Mouse (Mus musculus) forebrain, embryonic 14.5 days (tissue): ENCODE data around the gene Ffar1. TPM values are rescaled to one million over a fixed set of nuclear protein-coding genes. Genes with fewer than 3 reads are reported as not detected.

Experiments
- ATAC-seq: fragments of 200-750 bp; cut with Nextera tagmentation; 2 replicates; pipeline ENCODE4 v1.8.0; 2017; ENCODE audit warnings: mild to moderate bottlenecking, moderate library complexity
- DNase-seq: peaks from one replicate; pipeline ENCODE4 v3.0.0-alpha.2; 2015; ENCODE audit warnings: low spot score
- H3K27ac ChIP-seq: fragments of 300-500 bp; sonication (generic); 2 replicates; pipeline ENCODE4 v1.5.1; 2014; ENCODE audit warnings: low read depth, mild to moderate bottlenecking, control low read depth, low read length, moderate library complexity
- H3K27me3 ChIP-seq: fragments of 300-500 bp; sonication (generic); replicated peaks from 2 replicates; pipeline ENCODE4 v1.6.1; 2014; ENCODE audit warnings: low read length, control low read depth, mixed read lengths; ENCODE audit not compliant: control insufficient read depth, insufficient read depth
- H3K36me3 ChIP-seq: fragments of 300-500 bp; sonication (generic); 2 replicates; pipeline ENCODE4 v1.6.1; 2014; ENCODE audit warnings: low read length, control low read depth; ENCODE audit not compliant: control insufficient read depth, insufficient read depth
- H3K4me1 ChIP-seq: fragments of 300-500 bp; sonication (generic); 2 replicates; pipeline ENCODE4 v1.6.1; 2014; ENCODE audit warnings: antibody characterized with exemption, low read length, control low read depth; ENCODE audit not compliant: control insufficient read depth, insufficient read depth
- H3K4me2 ChIP-seq: fragments of 300-500 bp; sonication (generic); 2 replicates; pipeline ENCODE4 v1.6.1; 2014; ENCODE audit warnings: mild to moderate bottlenecking, control low read depth, low read length
- H3K4me3 ChIP-seq: fragments of 300-500 bp; sonication (generic); 2 replicates; pipeline ENCODE4 v1.5.1; 2014; ENCODE audit warnings: low read depth, low read length, control low read depth
- H3K9ac ChIP-seq: fragments of 300-500 bp; sonication (generic); 2 replicates; pipeline ENCODE4 v1.6.1; 2014; ENCODE audit warnings: mild to moderate bottlenecking, low read length, control low read depth, moderate library complexity
- H3K9me3 ChIP-seq: fragments of 300-500 bp; sonication (generic); replicated peaks from 2 replicates; pipeline ENCODE4 v1.6.1; 2016; ENCODE audit warnings: low read length, control low read depth, mixed read lengths; ENCODE audit not compliant: control insufficient read depth
- WGBS: fragments of 180-500 bp; shearing (Covaris S2); extraction: QIAGEN DNeasy Blood & Tissue Kit; methylation state at CpG from one replicate; pipeline ENCODE4 v1.1.7; 2014; 5-methylcytosine and 5-hydroxymethylcytosine counted together
- polyA plus RNA-seq: library from polyadenylated mRNA; unstranded; fragments of >200 nt; fragmentation: Nextera tagmentation; extraction: Ambion mirVana; gene quantifications from 2 replicates; pipeline ENCODE4 v1.2.1, GENCODE M21; 2014

Gene Ffar1
- polyA plus RNA-seq, 1 experiment from 2014 or later, result not detected

- ATAC-seq, result no peak
- H3K27me3 ChIP-seq, result no peaks in the 10 kb centered on the region
- no peak within 1 kb of the TSS for H3K4me2 ChIP-seq
- DNase-seq, result no peak
- WGBS, result 92% methylated on average over 18 of the region's 18 CpGs
- no peak within 1 kb of the TSS for H3K27ac ChIP-seq
- H3K9ac ChIP-seq, result no peak within 1 kb of the TSS
- no peaks in the 10 kb centered on the region for H3K4me1 ChIP-seq
- no peak within 1 kb of the TSS for H3K4me3 ChIP-seq
- no peaks in the 10 kb centered on the region for H3K36me3 ChIP-seq
- no peaks in the 10 kb centered on the region for H3K9me3 ChIP-seq
These were observed 37.7 kb downstream of the Ffar1 start, which contains the start of gene Ffar2 for GRCm38 (mm10) chr7:30823675-30824074. Gene Ffar2, minus strand, starts transcription at chr7:30823775.

GRCm38 (mm10) chr7:30821532-30821931 lies 39.8 kb downstream of the Ffar1 start:
- no peaks in the 10 kb centered on the region for H3K4me1 ChIP-seq
- no peak overlapping the region for H3K9ac ChIP-seq
- H3K36me3 ChIP-seq, result no peaks in the 10 kb centered on the region
- no peak overlapping the region for H3K4me3 ChIP-seq
- 79% methylated on average over 5 of the region's 5 CpGs for WGBS
- H3K4me2 ChIP-seq, result no peak overlapping the region
- H3K9me3 ChIP-seq, result no peaks in the 10 kb centered on the region
- no peak for DNase-seq
- no peak overlapping the region for H3K27ac ChIP-seq
- H3K27me3 ChIP-seq, result no peaks in the 10 kb centered on the region
- no peak for ATAC-seq

GRCm38 (mm10) chr7:30820854-30821445 lies 40.4 kb downstream of the Ffar1 start:
- Histone ChIP-seq H3K36me3 (no peaks in the 10 kb centered on the region), H3K9me3 (no peaks in the 10 kb centered on the region), H3K9ac (no peak overlapping the region), H3K4me1 (no peaks in the 10 kb centered on the region), H3K27ac (no peak overlapping the region), H3K4me2 (no peak overlapping the region), H3K4me3 (no peak overlapping the region), H3K27me3 (no peaks in the 10 kb centered on the region)
- WGBS, result 73% methylated on average over 7 of the region's 7 CpGs
- DNase-seq (no peak), ATAC-seq (no peak)

GRCm38 (mm10) chr7:30820131-30820530 lies 41.2 kb downstream of the Ffar1 start:
- no peaks in the 10 kb centered on the region for H3K9me3 ChIP-seq
- H3K27me3 ChIP-seq, result no peaks in the 10 kb centered on the region
- ATAC-seq (no peak), DNase-seq (no peak)
- WGBS, result 78% methylated on average over 6 of the region's 6 CpGs
- H3K36me3 ChIP-seq, result no peaks in the 10 kb centered on the region
- no peak overlapping the region for H3K27ac ChIP-seq
- H3K4me1 ChIP-seq, result no peaks in the 10 kb centered on the region
- H3K4me3 ChIP-seq, result no peak overlapping the region
- H3K9ac ChIP-seq, result no peak overlapping the region
- H3K4me2 ChIP-seq, result no peak overlapping the region

DNA sequence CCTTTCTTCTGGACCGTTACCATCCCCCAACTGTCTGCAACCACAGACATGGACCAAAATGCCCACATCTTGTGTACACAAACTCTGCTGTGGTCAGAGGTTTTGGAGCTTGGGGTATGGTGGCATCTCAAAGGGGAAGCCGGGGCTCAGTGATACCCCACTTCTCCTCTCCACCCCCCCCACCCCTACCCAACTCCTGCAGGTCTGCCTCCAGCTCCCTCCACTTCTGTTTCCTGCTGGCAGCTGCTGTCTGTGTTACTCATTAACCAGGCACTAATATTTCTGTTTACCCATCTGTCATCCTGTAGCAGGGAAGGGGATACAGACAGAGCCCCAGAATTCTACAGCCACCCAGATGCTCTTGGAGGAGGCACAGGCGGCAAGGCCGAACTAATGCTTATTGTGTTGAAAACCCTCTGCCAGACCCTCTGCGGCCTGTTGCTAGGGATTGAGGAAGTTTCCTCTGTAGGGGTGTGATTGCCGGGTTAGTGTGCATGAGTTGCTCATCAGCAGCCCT lies 49.0 kb downstream of the Ffar1 start:
- no peaks in the 10 kb centered on the region for H3K4me1 ChIP-seq
- WGBS, result 66% methylated on average over 6 of the region's 6 CpGs
- H3K4me3 ChIP-seq, result no peak overlapping the region
- H3K9me3 ChIP-seq, result no peaks in the 10 kb centered on the region
- no peak overlapping the region for H3K4me2 ChIP-seq
- H3K27ac ChIP-seq, result no peak overlapping the region
- DNase-seq (peak; percentile 23), ATAC-seq (no peak)
- H3K27me3 ChIP-seq, result no peaks in the 10 kb centered on the region
- H3K9ac ChIP-seq, result no peak overlapping the region
- H3K36me3 ChIP-seq, result no peaks in the 10 kb centered on the region

DNA sequence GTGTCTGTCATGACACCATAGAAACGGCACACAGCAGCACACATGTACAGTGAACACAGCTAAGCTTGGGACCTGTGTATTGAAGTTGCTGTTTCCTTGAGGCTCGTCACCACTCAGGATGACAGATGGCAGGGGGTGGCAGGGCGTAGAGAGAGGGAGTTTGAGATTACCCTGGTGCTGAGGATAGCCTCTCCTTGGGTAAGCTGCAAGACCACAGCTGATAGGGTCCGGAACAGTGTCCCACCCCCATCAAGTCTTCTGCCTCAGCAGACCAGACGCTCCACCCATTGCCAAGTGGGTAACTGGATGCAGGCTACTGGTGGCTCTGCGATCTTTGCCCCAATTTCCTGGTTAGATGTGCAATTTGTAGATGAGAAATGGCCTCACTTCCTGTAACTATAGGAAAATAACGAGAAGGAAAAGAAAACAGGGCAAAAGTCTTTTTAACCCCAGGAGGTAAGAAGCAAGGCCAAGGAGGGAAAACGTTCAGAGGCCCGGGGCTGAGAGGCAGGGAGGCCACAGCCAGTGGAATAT lies 49.5 kb downstream of the Ffar1 start:
- no peak overlapping the region for H3K4me2 ChIP-seq
- no peaks in the 10 kb centered on the region for H3K27me3 ChIP-seq
- WGBS, result 70% methylated on average over 9 of the region's 9 CpGs
- H3K9me3 ChIP-seq, result no peaks in the 10 kb centered on the region
- H3K4me1 ChIP-seq, result no peaks in the 10 kb centered on the region
- H3K4me3 ChIP-seq, result no peak overlapping the region
- no peak overlapping the region for H3K27ac ChIP-seq
- DNase-seq (no peak), ATAC-seq (no peak)
- no peak overlapping the region for H3K9ac ChIP-seq
- H3K36me3 ChIP-seq, result no peaks in the 10 kb centered on the region

DNA sequence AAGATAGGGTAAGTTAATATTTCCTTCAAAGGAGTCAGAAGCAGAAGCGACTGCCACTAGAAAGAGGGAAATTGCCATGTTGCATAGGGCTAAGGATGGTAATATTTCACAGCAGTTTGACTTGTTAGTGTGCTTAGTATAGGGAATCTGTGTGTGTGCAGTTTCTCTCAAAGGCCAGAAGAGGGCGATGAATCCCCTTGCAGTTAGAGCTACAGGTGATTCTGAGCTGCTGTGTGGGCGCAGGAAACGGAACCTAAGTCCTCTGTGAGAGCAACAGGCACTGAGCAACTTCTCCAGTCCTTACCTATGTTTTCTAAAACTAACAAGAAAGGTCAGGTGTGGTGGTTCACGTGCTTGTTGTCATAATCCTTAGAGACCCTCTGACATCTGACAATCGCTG lies 51.0 kb downstream of the Ffar1 start:
- H3K36me3 ChIP-seq, result no peaks in the 10 kb centered on the region
- no peak for DNase-seq
- H3K4me3 ChIP-seq, result no peak overlapping the region
- H3K4me2 ChIP-seq, result no peak overlapping the region
- H3K9ac ChIP-seq, result no peak overlapping the region
- no peaks in the 10 kb centered on the region for H3K27me3 ChIP-seq
- H3K4me1 ChIP-seq, result no peaks in the 10 kb centered on the region
- no peak for ATAC-seq
- no peak overlapping the region for H3K27ac ChIP-seq
- no peaks in the 10 kb centered on the region for H3K9me3 ChIP-seq
- WGBS, result 52% methylated on average over 6 of the region's 6 CpGs

Other genes with a start within 250 kb of the Ffar1 start
- gene Upk1a, start 248.7 kb downstream of the Ffar1 start, polyA plus RNA-seq, result 0.20 and 0.25 TPM in 2 replicates
- 909 and 1,141 TPM in 2 replicates for gene Cox6b1, start 235.4 kb downstream of the Ffar1 start, polyA plus RNA-seq
- gene Etv2, start 225.7 kb downstream of the Ffar1 start, polyA plus RNA-seq, result not detected in 2 replicates
- 120 and 133 TPM in 2 replicates for gene Rbm42, start 211.2 kb downstream of the Ffar1 start, polyA plus RNA-seq
- 32.9 and 35.8 TPM in 2 replicates for gene Haus5, start 196.6 kb downstream of the Ffar1 start, polyA plus RNA-seq
- not detected in 2 replicates for gene Pmis2, start 190.0 kb downstream of the Ffar1 start, polyA plus RNA-seq
- gene 2200002J24Rik, start 162.6 kb downstream of the Ffar1 start, polyA plus RNA-seq, result not detected in 2 replicates
- gene Atp4a, start 149.4 kb downstream of the Ffar1 start, polyA plus RNA-seq, result 0.84 and 1.2 TPM in 2 replicates
- 228 and 286 TPM in 2 replicates for gene Tmem147, start 132.0 kb downstream of the Ffar1 start, polyA plus RNA-seq
- gene Gapdhs, start 117.9 kb downstream of the Ffar1 start, polyA plus RNA-seq, result 0.57 and 0.59 TPM in 2 replicates
- 1.3 and 2.0 TPM in 2 replicates for gene Sbsn, start 110.1 kb downstream of the Ffar1 start, polyA plus RNA-seq
- gene Dmkn, start 97.8 kb downstream of the Ffar1 start, polyA plus RNA-seq, result 0.74 and 0.88 TPM in 2 replicates
- 1.1 TPM in 1 of 2 replicates, not detected in the other for gene Krtdap, start 73.7 kb downstream of the Ffar1 start, polyA plus RNA-seq
- 0.11 and 0.46 TPM in 2 replicates for gene Ffar2, start 37.8 kb downstream of the Ffar1 start, polyA plus RNA-seq
- gene Ffar3, start 5.4 kb downstream of the Ffar1 start, polyA plus RNA-seq, result not detected in 2 replicates
- not detected in 2 replicates for gene Cd22, start 18.8 kb upstream of the Ffar1 start, polyA plus RNA-seq
- 1.0 and 1.7 TPM in 2 replicates for gene Mag, start 53.3 kb upstream of the Ffar1 start, polyA plus RNA-seq
- not detected in 2 replicates for gene Hamp2, start 63.1 kb upstream of the Ffar1 start, polyA plus RNA-seq
- gene Hamp, start 82.5 kb upstream of the Ffar1 start, polyA plus RNA-seq, result not detected in 2 replicates
- 20.3 and 25.0 TPM in 2 replicates for gene Usf2, start 95.2 kb upstream of the Ffar1 start, polyA plus RNA-seq
- 16.8 and 19.2 TPM in 2 replicates for gene Lsr, start 111.9 kb upstream of the Ffar1 start, polyA plus RNA-seq
- 0.20 and 0.35 TPM in 2 replicates for gene Fam187b, start 112.2 kb upstream of the Ffar1 start, polyA plus RNA-seq
- 17.2 and 18.4 TPM in 2 replicates for gene Fxyd5, start 180.9 kb upstream of the Ffar1 start, polyA plus RNA-seq
- 46.8 and 67.8 TPM in 2 replicates for gene Fxyd7, start 189.9 kb upstream of the Ffar1 start, polyA plus RNA-seq
- 9.4 and 12.3 TPM in 2 replicates for gene Fxyd1, start 195.6 kb upstream of the Ffar1 start, polyA plus RNA-seq
- gene Lgi4, start 197.8 kb upstream of the Ffar1 start, polyA plus RNA-seq, result 0.08 and 0.15 TPM in 2 replicates
- not detected in 2 replicates for gene Fxyd3, start 215.1 kb upstream of the Ffar1 start, polyA plus RNA-seq